Mouse (Mus musculus) testis, postnatal 10 days (tissue): ENCODE measurements around the gene Ptprm.

Experiments used
- DNase-seq: peaks from one replicate; pipeline ENCODE4 v3.0.0; 2021; ENCODE audit warnings: low spot score

Ptprm gene

DNA sequence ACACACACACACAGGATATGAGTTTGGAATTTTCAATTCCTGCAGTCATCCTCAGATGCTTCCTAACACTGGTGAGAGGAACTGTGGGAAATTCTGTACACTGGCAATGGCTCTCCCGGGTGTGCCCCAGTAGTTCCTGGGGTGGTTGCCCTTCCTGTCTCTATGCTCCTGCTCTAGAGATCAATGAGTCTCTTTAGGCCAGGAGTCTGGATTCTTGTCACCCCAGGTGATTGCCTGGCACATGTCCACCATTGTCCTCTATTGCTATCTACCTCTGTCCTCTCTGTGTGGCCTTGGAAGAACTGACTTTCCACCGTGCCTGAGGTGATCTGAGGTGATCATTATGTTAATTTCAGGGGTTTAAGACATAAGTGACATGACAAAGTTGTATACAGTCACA, 10.8 kb downstream of the Ptprm start:
- DNase-seq = no peak

- DNase-seq = no peak
Observed at GRCm38 (mm10) chr17:67343006-67343405, 11.3 kb downstream of the Ptprm start.

DNA sequence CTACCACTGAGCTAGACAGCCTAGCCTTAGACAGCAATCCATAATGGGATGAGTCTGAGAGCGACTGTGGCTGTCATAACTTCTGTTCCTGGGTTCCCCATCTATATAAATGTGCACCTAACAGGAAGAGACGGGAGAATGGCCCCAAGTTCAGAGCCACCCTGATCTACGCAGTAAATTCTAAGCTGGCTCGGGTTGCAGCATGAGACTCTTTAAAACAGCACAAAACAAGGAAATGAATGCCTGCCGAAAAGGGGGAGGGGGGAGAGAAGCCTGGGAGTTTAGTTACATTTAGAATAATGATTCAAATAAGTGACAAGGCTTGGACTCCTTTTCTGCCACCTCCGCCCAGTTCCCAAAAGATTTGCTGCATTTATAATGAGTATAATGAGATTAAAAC, 13.9 kb downstream of the Ptprm start:
- no peak for DNase-seq

DNA sequence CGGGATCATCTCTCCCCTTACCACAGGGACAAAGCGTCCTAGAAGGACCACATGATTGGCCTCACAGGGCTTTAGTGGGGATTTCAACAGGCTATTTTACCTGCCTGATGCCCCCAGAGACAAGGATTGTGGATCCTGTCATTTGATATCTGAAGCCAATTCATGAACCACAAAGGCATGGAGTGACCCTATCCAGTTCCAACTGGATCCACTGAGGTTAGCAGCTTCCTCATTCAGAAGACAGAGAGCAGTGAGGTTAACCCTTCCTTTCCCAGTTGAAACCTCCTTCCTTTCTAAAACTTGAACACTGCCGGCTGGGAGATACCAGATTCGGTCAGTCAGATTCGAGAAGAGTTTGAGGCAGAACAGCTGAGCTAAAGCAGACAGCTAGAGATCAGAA, 14.7 kb downstream of the Ptprm start:
- no peak for DNase-seq

GRCm38 (mm10) chr17:67334310-67334709, 19.9 kb downstream of the Ptprm start:
- DNase-seq = no peak

DNA sequence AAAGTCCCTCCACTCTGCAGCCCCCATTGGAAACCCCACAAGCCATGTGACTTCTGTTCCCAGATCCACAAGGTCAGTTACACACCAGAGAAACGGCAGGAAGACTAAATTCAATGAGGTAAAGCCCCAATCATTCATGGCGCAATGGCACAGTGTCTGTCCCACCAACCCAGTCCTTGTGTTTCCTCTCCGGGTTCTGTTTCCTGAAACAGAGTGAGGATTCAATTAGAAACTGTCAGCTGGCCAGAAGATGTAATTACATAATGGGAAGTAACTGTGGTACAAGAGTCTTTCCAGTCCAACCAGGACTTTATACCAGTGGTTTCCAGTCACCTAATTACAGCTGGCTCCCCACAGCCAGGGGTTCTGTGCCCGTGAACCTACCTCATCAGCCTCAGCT, 24.8 kb downstream of the Ptprm start:
- no peak for DNase-seq

DNA sequence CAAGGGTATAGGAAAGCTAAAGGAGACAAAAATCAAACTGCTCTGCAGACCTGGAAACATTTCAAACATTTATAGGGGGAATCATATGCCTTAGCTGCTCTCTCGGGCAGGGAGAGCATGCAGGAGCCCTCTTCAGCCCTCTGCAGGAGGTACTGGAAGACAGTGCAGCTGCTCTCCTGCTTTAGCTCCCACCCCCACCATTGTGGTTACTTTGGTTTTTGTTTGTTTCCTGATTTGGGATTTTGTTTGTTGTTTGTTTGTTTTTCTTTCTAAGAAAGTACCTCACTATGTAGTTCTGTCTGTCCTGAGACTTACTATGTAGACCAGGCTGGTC, 29.8 kb downstream of the Ptprm start:
- no peak for DNase-seq

- no peak for DNase-seq
Observed at GRCm38 (mm10) chr17:67323777-67324498, 30.3 kb downstream of the Ptprm start.

DNA sequence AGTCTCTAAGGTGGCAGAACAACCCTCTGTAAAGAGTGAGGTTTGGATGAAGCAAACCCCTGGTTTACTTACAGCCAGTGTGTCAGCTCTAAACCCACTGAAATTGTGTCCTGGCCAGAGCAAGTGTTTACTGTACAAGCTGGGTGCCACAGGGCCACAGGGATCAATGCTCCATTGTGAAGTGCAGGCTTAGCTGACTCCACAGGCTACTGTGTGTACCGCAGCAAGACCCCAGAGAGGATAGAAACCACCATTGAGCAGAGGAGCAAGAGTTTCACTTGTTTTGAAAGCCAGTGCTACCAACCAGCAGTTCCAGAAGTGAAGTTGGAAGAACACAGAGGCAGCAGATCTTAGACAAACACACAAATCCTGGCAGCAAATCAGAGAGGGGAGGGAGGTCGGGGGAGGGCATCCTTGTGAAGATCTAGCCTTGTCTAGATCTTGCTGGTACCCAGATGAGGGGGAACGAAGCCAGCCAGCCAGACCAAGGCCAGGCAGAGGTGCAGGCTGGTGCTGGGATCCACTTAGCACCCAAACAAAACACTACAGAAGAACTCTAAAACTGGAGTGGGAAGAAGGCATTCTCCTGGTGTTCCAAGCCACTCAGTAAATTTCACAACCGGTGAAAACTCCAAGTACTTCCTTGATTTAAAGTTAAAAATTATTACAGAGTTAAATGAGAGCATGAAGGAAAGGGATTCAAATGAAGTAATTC, 39.6 kb downstream of the Ptprm start:
- no peak for DNase-seq

DNA sequence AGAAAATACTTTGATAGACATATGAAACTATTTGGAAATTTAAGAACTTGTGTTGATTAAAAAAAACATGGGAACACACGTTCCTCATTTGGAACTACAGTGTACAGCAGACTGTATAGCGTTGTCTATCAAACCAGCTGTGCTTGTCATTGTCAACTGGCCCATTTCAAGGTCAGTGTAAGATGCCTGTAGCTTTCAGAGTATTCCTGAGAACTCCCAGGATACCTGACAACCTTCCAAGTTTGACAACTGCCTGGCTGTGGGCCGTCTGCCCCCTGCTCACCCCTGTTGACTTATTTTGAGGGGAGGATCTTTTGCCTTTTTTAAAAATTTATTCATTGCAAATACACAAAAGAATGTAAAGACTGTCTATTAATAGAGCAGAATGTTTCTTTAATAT, 45.8 kb downstream of the Ptprm start:
- peak; percentile 48 for DNase-seq

DNA sequence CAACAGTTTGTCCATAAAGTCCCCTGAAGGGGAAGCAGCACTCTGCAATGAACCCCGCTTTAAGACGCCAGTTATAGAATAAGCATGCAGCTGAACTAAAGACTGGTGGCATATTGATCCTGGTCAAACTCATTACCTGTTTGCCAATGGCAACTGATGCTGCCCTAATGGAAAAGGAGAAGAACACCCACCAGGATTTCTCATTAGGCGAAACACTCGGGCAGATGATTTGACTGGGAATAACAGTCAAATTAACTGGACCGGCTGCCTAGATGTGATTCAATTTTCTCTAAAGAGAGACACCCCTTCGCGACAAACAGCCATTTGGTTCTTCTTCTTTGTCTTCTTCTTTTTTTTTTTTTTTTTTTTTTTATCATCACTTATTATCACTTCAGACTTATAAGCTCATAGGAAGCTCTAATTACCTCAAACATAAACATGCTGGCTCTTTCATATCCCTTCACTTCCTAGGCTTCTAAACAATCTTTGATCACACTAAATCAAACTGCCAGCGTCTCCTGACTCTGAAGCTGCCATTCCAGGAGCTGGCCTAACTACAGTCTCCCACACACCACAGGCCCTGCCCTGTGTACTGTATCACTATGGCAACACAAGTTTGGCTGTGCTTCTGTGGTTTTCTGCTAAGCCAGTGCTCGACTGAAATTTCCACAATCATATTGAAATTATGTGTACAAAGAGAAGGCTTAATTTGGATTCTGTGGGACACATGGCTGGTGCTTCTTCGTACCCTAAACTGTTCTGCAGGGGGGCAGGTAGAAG, 48.0 kb downstream of the Ptprm start:
- no peak for DNase-seq

- DNase-seq = peak; percentile 76
Observed at GRCm38 (mm10) chr17:67304831-67305230, 49.4 kb downstream of the Ptprm start.

- peak; percentile 48 for DNase-seq
Observed at GRCm38 (mm10) chr17:67303326-67304099, 50.7 kb downstream of the Ptprm start.

DNA sequence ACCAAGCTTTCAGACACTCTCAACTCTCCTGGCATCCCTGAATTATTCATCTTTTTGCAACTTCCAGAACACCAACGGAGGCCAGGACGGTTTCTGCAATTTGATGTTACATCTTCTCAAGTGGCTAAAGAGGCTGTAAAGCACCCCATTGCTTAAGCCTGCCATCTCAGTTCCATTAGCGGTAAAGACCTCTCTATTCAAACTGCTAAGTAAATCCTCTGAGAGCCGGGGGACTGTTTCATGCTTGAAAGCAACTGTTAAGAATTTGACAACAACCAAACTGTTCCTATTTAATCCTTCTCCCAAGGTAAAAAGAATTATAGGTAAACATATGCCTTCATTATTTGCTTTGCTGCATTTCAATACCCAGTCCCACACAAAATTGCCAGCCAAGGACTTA, 51.7 kb downstream of the Ptprm start:
- no peak for DNase-seq

- DNase-seq = no peak
Observed at GRCm38 (mm10) chr17:67302074-67302473, 52.2 kb downstream of the Ptprm start.

- DNase-seq = no peak
Observed at GRCm38 (mm10) chr17:67301367-67301766, 52.9 kb downstream of the Ptprm start.

DNA sequence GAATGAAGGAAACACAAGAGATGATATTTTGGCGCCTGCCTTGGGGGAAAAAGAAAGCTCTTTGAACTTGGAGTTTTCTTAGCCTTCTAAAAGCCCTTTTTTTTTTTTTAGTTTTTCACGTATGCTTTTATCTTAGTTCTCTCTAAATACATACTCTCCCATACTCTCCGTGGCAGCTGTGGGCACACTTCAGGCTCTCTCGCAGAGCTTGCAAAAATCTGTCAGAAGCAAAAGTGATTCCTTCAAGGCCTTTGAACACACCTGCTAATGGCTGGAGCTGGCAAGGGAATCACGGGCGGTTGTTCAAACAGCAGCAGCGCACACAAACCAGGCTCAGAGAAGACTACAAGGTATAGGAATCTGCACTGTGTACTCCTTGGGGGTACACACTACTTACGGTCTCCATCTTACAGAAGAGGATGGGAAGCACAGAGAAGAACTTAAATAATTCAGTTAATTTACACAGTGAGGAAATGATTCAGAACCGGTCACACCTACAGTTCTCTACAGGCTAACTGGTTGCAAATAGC, 55.9 kb downstream of the Ptprm start:
- DNase-seq = no peak

- no peak for DNase-seq
Observed at GRCm38 (mm10) chr17:67296604-67297595, 57.4 kb downstream of the Ptprm start.

DNA sequence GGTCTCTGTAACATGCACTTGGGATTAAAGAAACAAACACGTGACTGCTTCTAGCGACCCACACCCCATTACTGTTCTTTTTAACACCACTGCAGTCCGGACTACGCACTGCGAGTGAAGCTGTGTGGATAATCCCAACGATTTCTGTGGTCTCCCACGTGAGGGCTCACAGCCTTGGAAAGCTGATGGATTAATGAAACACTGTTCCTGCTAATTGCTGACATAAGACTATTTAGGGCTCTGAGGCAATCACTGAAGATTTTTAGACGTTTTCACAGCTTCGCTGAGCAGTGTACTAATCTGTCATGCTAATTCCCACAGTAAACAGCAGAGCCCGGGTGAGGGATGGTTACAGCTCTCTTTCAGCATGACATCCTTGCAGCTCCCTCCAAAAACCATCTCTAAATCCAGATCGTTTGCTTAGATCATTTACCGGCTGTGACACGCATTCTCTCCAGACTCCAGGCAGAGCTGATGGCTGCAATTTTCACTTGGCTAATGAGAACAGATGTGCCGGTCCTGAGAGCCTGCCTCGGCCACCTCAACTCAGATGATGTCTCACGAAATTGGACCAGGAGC, 63.5 kb downstream of the Ptprm start:
- DNase-seq = no peak

DNA sequence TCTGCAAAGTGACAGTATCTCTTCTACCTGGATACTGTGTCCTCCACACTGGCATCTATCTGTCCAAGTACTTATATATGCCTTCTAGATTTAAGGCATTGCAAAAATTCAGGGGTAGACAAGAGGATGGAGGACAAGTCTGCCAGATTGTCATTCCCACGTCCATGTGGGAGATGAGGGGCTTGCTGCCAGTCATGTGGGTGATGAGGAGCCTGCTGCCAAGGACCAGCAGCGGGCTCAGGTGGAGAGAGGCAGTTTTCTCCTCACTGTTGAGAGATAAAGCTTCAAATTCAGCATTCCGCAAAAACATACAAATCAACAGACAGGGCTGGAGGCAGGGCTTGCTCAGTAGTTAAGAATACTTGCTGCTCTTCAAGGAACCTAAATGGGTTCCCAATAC, 66.8 kb downstream of the Ptprm start:
- DNase-seq = no peak
